Mouse (Mus musculus) heart, adult 9 months (tissue): Measurements from ENCODE around the gene Palb2.
"Not testable (repeated sequence)": the region's sequence is repeated elsewhere in the genome, so short reads cannot be mapped to it uniquely, and the experiment has no call there.

Experiments used
- DNase-seq, 2 experiments: peaks; one replicate each; pipeline ENCODE4 v3.0.0; 2022; ENCODE audit warnings: low spot score in 2 of 2

Gene Palb2

DNA sequence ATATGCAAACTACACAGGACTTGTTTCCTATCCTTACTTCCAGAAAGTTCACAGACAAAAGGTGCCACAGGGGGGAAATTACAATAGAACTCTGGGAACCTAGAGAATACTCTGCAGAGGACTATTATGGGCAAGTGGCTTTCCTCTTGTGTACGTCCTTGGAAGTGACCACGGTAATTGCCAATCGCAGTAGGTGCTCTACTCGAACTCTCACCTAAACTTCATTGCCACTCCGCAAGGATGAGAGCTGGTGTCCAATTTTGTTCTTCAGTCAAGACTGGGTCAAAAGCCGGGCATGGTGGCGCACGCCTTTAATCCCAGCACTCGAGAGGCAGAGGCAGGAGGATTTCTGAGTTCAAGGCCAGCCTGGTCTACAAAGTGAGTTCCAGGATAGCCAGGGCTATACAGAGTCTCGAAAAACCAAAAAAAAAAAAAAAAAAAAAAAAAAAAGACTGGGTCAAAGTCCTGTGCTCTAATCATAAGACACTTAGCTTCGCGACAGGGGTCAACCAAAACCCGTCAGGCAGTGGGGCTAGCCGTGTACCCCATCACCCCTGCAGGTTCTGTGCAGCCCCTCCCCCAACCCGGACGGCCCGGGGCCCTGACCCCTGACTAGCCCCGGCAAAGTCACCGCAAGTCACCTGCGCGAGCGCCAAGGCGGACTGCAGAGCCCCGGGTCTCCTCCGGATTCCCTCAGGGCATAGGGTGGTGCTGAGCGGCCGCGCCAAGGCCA is 31.6 kb downstream of the Palb2 start:
- DNase-seq, result not testable (repeated sequence)

GRCm38 (mm10) chr7:122099222-122099621 is 33.6 kb downstream of the Palb2 start:
- peak in 1 of 2 experiments; percentile 23 for DNase-seq

DNA sequence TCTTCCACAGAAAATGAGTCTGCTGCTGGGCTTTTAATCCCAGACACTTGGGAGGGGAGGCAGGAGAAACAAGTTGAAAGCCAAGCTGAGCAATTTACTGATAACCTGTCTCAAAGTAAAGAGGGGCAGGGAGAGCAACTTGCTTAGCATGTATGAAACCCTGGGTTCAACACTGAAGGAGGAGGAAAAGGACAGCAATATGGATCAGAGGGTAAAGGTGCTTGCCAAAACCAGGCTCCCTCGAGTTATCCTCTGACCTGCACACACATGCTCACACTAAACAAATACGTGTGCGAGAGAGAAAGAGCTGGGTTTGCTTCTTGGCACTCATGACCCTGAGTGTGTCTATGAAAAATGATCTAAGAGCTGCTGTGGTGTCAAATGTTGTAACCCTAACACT is 34.8 kb downstream of the Palb2 start:
- no peak for DNase-seq

GRCm38 (mm10) chr7:122094564-122095330 is 38.0 kb downstream of the Palb2 start:
- no peak for DNase-seq

- DNase-seq, result no peak
These were observed 45.4 kb downstream of the Palb2 start for GRCm38 (mm10) chr7:122087195-122087982.

DNA sequence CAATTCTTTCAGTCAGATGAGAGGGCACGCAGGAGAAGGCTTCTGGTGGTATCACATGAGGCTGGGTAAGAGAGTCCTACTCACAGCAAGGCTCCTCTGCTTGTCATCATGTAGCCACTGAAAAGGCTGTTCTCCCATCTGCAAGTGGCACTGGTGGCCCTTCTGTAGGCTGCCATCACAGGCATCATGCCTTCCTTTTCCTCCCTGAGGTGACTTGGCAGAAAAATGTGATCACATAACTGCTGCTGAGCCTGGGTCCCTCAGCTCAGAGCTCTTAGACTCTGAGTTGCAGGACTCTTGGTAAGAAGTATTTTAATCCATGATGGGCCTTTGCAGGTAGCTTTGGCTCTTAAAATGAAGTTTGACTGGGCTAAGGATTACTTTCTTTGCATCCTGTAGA is 51.7 kb downstream of the Palb2 start:
- DNase-seq, result no peak

DNA sequence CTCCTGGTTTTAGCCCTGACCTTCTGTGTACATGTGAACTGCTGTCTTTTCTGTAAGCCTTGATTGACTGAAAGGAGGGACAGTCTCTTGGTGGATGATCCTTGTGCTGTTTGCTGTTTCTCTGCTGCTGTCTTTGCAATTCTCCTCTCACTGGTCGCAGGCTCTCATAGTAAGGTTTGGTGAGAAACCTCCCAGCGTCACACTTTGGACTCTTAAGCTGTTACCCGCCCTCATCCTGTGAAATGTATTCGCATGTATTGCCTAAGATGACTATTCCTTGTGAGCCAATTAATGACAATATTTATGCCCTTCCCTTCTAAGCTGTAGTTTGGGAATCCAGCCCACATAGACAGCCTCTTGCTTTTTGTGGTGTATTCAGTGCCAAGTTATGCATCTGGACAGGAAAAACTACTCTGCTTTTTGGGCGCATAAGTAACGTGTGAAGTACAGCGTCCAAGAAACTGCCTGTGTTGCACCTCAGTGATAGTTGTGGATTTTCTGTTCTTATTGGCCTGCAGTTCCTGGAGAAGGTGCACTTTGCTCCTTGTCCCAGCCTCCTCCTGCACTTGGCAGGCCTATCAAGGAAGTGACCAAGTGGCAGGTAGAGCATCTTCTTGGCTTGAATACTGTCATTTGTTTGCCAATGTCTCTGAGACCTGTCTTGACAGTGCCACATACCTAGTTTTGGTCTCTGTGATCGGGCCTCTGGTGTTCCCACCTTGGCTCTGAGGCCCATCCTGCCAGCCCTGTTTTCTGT is 52.8 kb downstream of the Palb2 start:
- DNase-seq, result no peak

- DNase-seq, result no peak
These were observed 58.4 kb downstream of the Palb2 start for GRCm38 (mm10) chr7:122074374-122074773.

- peak in 1 of 2 experiments; percentile 21 for DNase-seq
These were observed 65.0 kb downstream of the Palb2 start for GRCm38 (mm10) chr7:122067517-122068381.

DNA sequence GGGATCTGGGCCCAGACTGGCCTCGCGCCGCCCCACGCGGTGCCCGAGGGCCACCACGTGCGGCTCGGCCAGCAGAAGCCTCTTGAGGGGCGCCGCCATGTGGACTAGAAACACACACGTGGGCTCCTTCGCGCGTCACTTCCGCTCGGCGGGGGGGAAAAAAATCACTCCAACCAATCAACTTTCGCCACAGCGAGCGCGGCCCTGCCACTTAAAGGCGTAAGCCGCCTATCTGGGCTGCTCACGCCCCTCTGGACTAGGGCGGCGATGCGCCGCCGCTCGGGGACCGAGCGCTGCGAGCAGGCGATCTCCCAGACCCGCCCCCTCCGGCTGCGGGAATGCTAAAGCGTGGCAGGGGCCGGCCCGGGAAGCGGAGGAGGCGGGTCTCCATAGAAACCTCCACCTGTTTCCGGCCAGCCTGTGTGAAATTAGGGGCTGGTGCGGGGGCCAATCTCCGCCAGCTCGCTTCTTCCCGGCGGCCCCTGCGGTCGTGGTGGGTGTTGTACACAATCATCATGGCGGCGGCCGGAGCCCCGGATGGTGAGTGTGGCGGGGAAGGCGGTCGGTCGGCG is 65.8 kb downstream of the Palb2 start, which contains the start of the genes Ubfd1 and Ears2:
TSS of gene Ubfd1 (plus strand) at position 231 of the 572 bp plus-strand sequence.
TSS of gene Ears2 (minus strand) at position 319 of the 572 bp plus-strand sequence.
- DNase-seq, result peak; percentile 95 to 97

DNA sequence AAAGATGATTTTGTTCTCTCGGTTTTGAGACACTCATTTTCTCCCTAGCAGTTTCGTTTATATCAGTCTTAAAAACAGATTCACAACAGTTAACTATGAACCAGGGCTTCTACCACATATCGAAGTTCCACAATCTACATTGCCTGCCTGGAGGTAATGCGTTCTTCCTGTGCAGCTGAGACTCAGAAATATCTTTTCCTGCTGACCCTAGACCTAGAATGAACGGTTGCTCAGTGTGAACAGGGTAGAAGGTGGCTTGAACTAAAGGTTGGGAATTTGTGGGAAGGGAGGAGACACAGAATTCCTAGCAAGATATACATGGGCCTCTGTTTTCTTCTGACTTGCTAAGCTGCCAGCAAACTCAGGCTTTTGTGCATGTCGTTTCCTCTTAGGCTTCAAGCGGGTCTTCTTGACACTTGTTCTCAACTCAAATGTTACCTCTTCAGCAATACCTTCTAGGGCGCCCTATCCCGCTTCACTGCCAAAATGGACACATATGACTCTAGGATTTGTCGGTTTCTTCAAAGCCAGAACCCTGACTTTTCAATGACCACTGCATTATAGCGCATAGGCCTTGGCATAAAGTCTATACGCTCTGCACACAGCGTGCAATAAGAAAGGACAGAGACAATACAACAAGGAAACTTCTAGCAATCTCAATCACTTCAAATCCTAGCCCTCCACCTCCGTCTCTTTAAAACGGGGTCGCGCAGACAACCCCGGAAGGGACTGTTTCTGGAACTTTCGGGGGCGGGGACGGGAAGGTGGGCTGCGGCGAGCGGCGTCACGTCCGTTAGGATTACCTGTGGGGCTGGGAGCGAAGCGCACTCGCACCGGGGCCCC is 66.5 kb downstream of the Palb2 start:
- no peak for DNase-seq

DNA sequence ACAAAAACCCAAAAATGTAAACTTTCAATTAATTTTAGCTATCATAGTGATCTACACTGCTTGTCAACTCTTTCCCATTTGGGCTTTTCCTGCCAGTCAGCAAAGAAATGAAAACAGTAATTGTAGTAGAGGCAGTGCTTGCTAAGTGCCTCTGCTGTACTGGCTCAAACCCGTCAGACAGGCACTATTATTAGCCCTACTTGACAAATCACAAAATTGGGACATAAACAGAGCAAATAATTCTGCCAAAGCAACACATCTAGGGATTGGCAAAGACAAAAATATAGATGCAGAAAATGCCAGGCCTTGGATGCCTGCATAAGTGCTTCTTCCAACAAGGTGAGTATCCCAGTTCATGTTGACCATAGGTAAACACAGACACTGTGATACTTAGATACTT is 67.1 kb downstream of the Palb2 start:
- no peak for DNase-seq
